Mouse (Mus musculus) CD4-positive naive resting alpha-beta T cell, adult 57 days (primary cell): ENCODE data around the gene Gzmb. TPM values are rescaled to one million over a fixed set of nuclear protein-coding genes. Genes with fewer than 3 reads are reported as not detected.

Experiments used
- total RNA-seq: library from RNA; stranded (reverse); gene quantifications from one replicate; pipeline ENCODE4 v1.2.4, GENCODE M21; 2023

Gene Gzmb
- 2.0 TPM for total RNA-seq

DNA sequence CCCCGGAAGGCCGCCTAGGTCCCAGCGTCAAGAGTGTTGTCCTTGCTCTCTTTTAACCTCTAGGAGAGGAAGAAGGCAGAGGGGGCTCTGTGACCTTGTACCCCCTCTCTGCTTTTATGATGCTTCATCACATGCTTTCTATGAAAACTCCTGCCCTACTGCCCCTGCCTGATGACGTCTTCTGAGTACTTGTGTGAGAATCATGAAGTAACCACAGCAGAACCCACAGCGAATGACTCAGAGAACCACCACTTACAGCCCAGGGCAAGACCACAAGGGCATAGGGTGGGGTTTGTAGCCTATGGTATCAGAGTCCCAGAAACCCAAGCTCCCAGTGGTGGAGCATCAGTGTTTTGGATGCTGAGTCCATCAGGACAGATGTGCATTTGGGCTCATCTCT lies at the start of gene Gzmb:
Gene Gzmb (minus strand): TSS at position 108 of the 400 bp plus-strand sequence.

DNA sequence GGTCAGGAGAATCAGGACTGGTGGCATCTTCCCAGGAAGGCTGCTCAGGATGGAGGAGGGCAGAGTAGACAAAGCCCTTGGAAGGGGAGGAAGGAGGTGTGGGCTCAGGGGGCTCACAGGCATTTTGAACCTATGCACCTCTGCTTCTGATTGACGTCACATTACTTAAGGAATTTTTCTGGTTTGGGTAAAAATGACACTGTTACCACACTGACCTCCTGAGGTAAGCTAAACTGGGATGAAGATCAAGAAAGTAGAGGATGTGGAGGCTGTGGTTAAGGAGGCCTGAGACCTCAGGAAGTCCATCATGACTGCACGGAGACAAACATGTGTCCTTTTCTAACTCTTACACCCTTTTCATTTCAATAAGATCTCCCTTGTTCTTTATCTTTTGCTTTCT lies 27.5 kb downstream of the Gzmb start, which contains the start of gene Gzmc:
Gene Gzmc (minus strand): TSS at position 101 of the 400 bp plus-strand sequence.

DNA sequence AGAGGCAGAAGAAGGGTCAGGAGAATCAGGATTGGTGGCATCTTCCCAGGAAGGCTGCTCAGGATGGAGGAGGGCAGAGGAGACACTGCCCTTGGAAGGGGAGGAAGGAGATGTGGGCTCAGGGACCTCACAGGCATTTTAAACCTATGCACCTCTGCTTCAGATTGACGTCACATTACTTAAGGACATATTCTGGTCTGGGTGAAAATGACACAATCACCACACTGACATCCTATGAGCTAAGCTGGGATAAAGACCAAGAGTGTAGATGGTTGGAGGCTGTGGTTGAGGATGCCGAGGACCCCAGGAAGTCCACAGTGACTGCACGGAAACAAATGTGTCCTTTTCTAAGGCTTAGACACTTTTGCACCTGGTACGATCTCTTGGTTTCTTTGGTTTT lies 50.7 kb downstream of the Gzmb start, which contains the start of gene Gzmf:
Gene Gzmf (minus strand): TSS at position 101 of the 400 bp plus-strand sequence.

Other genes with a start within 250 kb of the Gzmb start
- not detected for gene Mcpt1, start 244.3 kb downstream of the Gzmb start, total RNA-seq
- gene Mcpt9, start 231.8 kb downstream of the Gzmb start, total RNA-seq: not detected
- not detected for gene Mcpt2, start 220.2 kb downstream of the Gzmb start, total RNA-seq
- not detected for gene Mcpt4, start 199.9 kb downstream of the Gzmb start, total RNA-seq
- 3.9 TPM for gene Mcpt8, start 177.0 kb downstream of the Gzmb start, total RNA-seq
- not detected for gene Ctsg, start 159.7 kb downstream of the Gzmb start, total RNA-seq
- not detected for gene Gzme, start 141.6 kb downstream of the Gzmb start, total RNA-seq
- gene Gzmd, start 129.7 kb downstream of the Gzmb start, total RNA-seq: not detected
- not detected for gene Gzmg, start 102.7 kb downstream of the Gzmb start, total RNA-seq
- gene Gzmn, start 87.7 kb downstream of the Gzmb start, total RNA-seq: not detected
- gene Gzmf, start 50.8 kb downstream of the Gzmb start, total RNA-seq: not detected
- not detected for gene Gzmc, start 27.6 kb downstream of the Gzmb start, total RNA-seq
- not detected for gene Atp12a, start 102.8 kb upstream of the Gzmb start, total RNA-seq
- not detected for gene Rnf17, start 140.3 kb upstream of the Gzmb start, total RNA-seq